Mouse (Mus musculus) G1E (cell line): Measurements from ENCODE around the gene Stxbp5. TPM values are rescaled to one million over a fixed set of nuclear protein-coding genes. Genes with fewer than 3 reads are reported as not detected.

Experiments
- ATAC-seq: 2 replicates; pipeline ENCODE4 v1.8.0; 2016; ENCODE audit warnings: mild to moderate bottlenecking; ENCODE audit not compliant: insufficient number of reproducible peaks, poor library complexity, low FRiP score, severe bottlenecking; ENCODE audit errors: extremely low read depth
- DNase-seq: peaks from one replicate; pipeline ENCODE4 v3.0.0; 2012; ENCODE audit warnings: low spot score
- H3K27me3 ChIP-seq: 2 replicates; pipeline ENCODE4 v1.6.1; 2012; ENCODE audit warnings: mild to moderate bottlenecking, low read length, inconsistent platforms; ENCODE audit not compliant: insufficient read depth
- H3K36me3 ChIP-seq: replicated peaks from 2 replicates; pipeline ENCODE3; 2012; ENCODE audit warnings: mild to moderate bottlenecking, inconsistent platforms
- H3K4me1 ChIP-seq: 2 replicates; pipeline ENCODE4 v1.6.1; 2012; ENCODE audit warnings: low read depth, low read length, inconsistent platforms, mixed read lengths; ENCODE audit not compliant: insufficient read depth
- H3K4me3 ChIP-seq: 2 replicates; pipeline ENCODE4 v1.5.1; 2012; ENCODE audit warnings: low read depth, mild to moderate bottlenecking, inconsistent platforms, low read length, moderate library complexity, mixed read lengths
- H3K9me3 ChIP-seq: replicated peaks from 2 replicates; pipeline ENCODE4 v1.6.1; 2012; ENCODE audit warnings: inconsistent platforms
- CTCF ChIP-seq: IDR thresholded peaks from 2 replicates; pipeline ENCODE4 v1.5.1; 2012; ENCODE audit warnings: low read depth, low read length, inconsistent platforms, mixed read lengths
- GATA1 ChIP-seq: IDR thresholded peaks from 2 replicates; pipeline ENCODE4 v1.6.1; 2012; ENCODE audit warnings: borderline replicate concordance, low read length, inconsistent platforms, mixed read lengths
- GATA2 ChIP-seq: IDR thresholded peaks from 2 replicates; pipeline ENCODE4 v1.6.1; 2012; ENCODE audit warnings: low read depth, low read length, inconsistent platforms, borderline replicate concordance
- POLR2AphosphoS5 ChIP-seq: IDR thresholded peaks from 2 replicates; pipeline ENCODE4 v1.6.1; 2012; ENCODE audit warnings: low read depth, low read length, inconsistent platforms; ENCODE audit not compliant: insufficient replicate concordance
- TAL1 ChIP-seq: conservative IDR thresholded peaks from 2 replicates; pipeline ENCODE4 v1.6.1; 2012; ENCODE audit warnings: low read depth, low read length, inconsistent platforms, mixed read lengths
- polyA plus RNA-seq: library from polyadenylated mRNA; stranded (reverse); fragments of >175 nt; gene quantifications from 2 replicates; pipeline ENCODE4 v1.2.3, GENCODE M21; 2012
- total RNA-seq, 2 experiments: library from RNA; stranded (forward) in 1 of 2; stranded (reverse) in 1 of 2; fragments of 200-1000 nt in 1 of 2; fragments of >200 nt in 1 of 2; fragmentation: Nextera tagmentation in 1 of 2; gene quantifications; 2 replicates each; pipeline ENCODE4 v1.2.3; 2014 to 2017

Gene Stxbp5
- total and polyA plus RNA-seq, 3 experiments, result 12.6 to 77.9 (median 30.6) TPM

GRCm38 (mm10) chr10:9732065-9732749 lies 168.7 kb downstream of the Stxbp5 start:
- Histone ChIP-seq H3K36me3 (no peaks in the 10 kb centered on the region), H3K9me3 (no peaks in the 10 kb centered on the region), H3K4me3 (no peak overlapping the region), H3K27me3 (no peaks in the 10 kb centered on the region), H3K4me1 (no peaks in the 10 kb centered on the region)
- ATAC-seq (no peak), DNase-seq (no peak)
- TF ChIP-seq TAL1 (no peak), CTCF (no peak), POLR2AphosphoS5 (no peak), GATA1 (no peak), GATA2 (no peak)

GRCm38 (mm10) chr10:9722519-9723303 lies 178.2 kb downstream of the Stxbp5 start:
- DNase-seq, result no peak
- TF ChIP-seq CTCF (no peak), POLR2AphosphoS5 (no peak), GATA2 (no peak), GATA1 (no peak), TAL1 (no peak)
- Histone ChIP-seq H3K4me1 (no peaks in the 10 kb centered on the region), H3K4me3 (no peak overlapping the region), H3K36me3 (no peaks in the 10 kb centered on the region), H3K9me3 (no peaks in the 10 kb centered on the region), H3K27me3 (no peaks in the 10 kb centered on the region)
- ATAC-seq, result no peak

GRCm38 (mm10) chr10:9720027-9720426 lies 180.9 kb downstream of the Stxbp5 start:
- H3K4me1 ChIP-seq, result no peaks in the 10 kb centered on the region
- ATAC-seq (no peak), DNase-seq (no peak)
- H3K36me3 ChIP-seq, result no peaks in the 10 kb centered on the region
- H3K9me3 ChIP-seq, result no peaks in the 10 kb centered on the region
- TF ChIP-seq GATA2 (no peak), GATA1 (no peak)
- H3K4me3 ChIP-seq, result no peak overlapping the region
- no peaks in the 10 kb centered on the region for H3K27me3 ChIP-seq

- no peak for TF ChIP-seq CTCF
- TF ChIP-seq GATA1, result no peak
- TF ChIP-seq GATA2, result no peak
- TF ChIP-seq TAL1, result no peak
- TF ChIP-seq POLR2AphosphoS5, result no peak
- Histone ChIP-seq H3K9me3 (no peaks in the 10 kb centered on the region), H3K27me3 (no peaks in the 10 kb centered on the region), H3K4me1 (no peaks in the 10 kb centered on the region), H3K36me3 (no peaks in the 10 kb centered on the region), H3K4me3 (no peak overlapping the region)
- DNase-seq (no peak), ATAC-seq (no peak)
Measured at GRCm38 (mm10) chr10:9718086-9718485, 182.8 kb downstream of the Stxbp5 start.

Other genes starting within 250 kb of the Stxbp5 start
- not detected in 2 replicates for gene Samd5, start 225.9 kb downstream of the Stxbp5 start, total RNA-seq (2014; fragmentation: Nextera tagmentation)
- gene Samd5, start 225.9 kb downstream of the Stxbp5 start, total RNA-seq (2017), result 0.05 and 0.06 TPM in 2 replicates
- gene Samd5, start 225.9 kb downstream of the Stxbp5 start, polyA plus RNA-seq, result not detected in 2 replicates